Mouse (Mus musculus): Measurements from ENCODE around the gene Aebp1. TPM values are rescaled to one million over a fixed set of nuclear protein-coding genes. Genes with fewer than 3 reads are reported as not detected.

Gene Aebp1
- total RNA-seq, 4 experiments from 2014 or later: 443 to 768 (median 514) TPM

GRCm38 (mm10) chr11:5897230-5897629 is 35.5 kb downstream of the Aebp1 start:
- no peak for DNase-seq

- DNase-seq: no peak
Observed at GRCm38 (mm10) chr11:5897839-5898238, 36.1 kb downstream of the Aebp1 start.

GRCm38 (mm10) chr11:5898531-5898930 is 36.8 kb downstream of the Aebp1 start, which contains the start of gene Myl7:
TSS of gene Myl7 (minus strand) at chr11:5898782.
- DNase-seq: no peak

GRCm38 (mm10) chr11:5899286-5899685 is 37.5 kb downstream of the Aebp1 start:
- no peak for DNase-seq

- no peak for DNase-seq
Observed at GRCm38 (mm10) chr11:5901320-5901719, 39.6 kb downstream of the Aebp1 start.

- DNase-seq: no peak
Observed at GRCm38 (mm10) chr11:5901950-5902349, 40.2 kb downstream of the Aebp1 start.

GRCm38 (mm10) chr11:5902390-5902789 is 40.6 kb downstream of the Aebp1 start:
- no peak for DNase-seq

- no peak for DNase-seq
Observed at GRCm38 (mm10) chr11:5903844-5904243, 42.1 kb downstream of the Aebp1 start.

GRCm38 (mm10) chr11:5904357-5904756 is 42.6 kb downstream of the Aebp1 start:
- DNase-seq: no peak

- DNase-seq: no peak
Observed at GRCm38 (mm10) chr11:5904871-5905270, 43.1 kb downstream of the Aebp1 start.

- DNase-seq: no peak
Observed at GRCm38 (mm10) chr11:5905778-5906518, 44.2 kb downstream of the Aebp1 start.

- DNase-seq: no peak
Observed at GRCm38 (mm10) chr11:5907096-5907495, 45.3 kb downstream of the Aebp1 start.

GRCm38 (mm10) chr11:5908642-5909041 is 46.9 kb downstream of the Aebp1 start:
- no peak for DNase-seq

GRCm38 (mm10) chr11:5912635-5913034 is 50.9 kb downstream of the Aebp1 start:
- DNase-seq: peak; percentile 35

GRCm38 (mm10) chr11:5913256-5913655 is 51.5 kb downstream of the Aebp1 start:
- DNase-seq: no peak

- no peak for DNase-seq
Observed at GRCm38 (mm10) chr11:5913936-5914335, 52.2 kb downstream of the Aebp1 start.

- no peak for DNase-seq
Observed at GRCm38 (mm10) chr11:5914940-5915339, 53.2 kb downstream of the Aebp1 start.

- no peak for DNase-seq
Observed at GRCm38 (mm10) chr11:5915429-5916177, 53.9 kb downstream of the Aebp1 start.

GRCm38 (mm10) chr11:5916178-5916548 is 54.4 kb downstream of the Aebp1 start:
- no peak for DNase-seq

- no peak for DNase-seq
Observed at GRCm38 (mm10) chr11:5918111-5918510, 56.4 kb downstream of the Aebp1 start.

- no peak for DNase-seq
Observed at GRCm38 (mm10) chr11:5919606-5920005, 57.9 kb downstream of the Aebp1 start.

GRCm38 (mm10) chr11:5920323-5920960 is 58.7 kb downstream of the Aebp1 start:
- no peak for DNase-seq

Measured in adrenal gland, adult 8-10 months (tissue).